Mouse (Mus musculus): ENCODE measurements around the gene Olfr872. TPM values are rescaled to one million over a fixed set of nuclear protein-coding genes. Genes with fewer than 3 reads are reported as not detected.

Olfr872 gene
- not detected for polyA plus RNA-seq (2014; fragmentation: Illumina TruSeq; extraction: RNeasy Lipid Tissue Mini Kit (QIAGEN cat#74804); ENCODE audit: low read depth, low replicate concordance)

DNA sequence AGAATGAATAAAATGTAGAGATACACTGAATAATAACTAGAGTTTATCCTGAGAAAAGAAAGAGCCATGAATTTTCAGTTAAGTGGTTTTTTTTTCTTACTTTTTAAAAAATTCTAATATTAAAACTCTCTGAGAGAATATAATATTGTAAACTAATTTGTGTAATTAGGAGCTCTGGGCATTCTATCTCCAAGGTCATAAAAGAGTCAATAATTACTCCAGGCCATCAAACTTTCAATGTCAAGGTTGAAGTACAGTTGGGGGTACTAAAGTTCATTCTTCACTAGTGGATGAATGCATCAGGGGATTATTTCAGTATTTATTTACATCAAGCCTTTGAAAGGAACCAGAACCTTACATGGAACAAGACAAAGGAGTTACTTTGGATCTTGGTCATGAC lies at the start of gene Olfr872:
Gene Olfr872 (plus strand): TSS at position 301 of the 400 bp plus-strand sequence.

DNA sequence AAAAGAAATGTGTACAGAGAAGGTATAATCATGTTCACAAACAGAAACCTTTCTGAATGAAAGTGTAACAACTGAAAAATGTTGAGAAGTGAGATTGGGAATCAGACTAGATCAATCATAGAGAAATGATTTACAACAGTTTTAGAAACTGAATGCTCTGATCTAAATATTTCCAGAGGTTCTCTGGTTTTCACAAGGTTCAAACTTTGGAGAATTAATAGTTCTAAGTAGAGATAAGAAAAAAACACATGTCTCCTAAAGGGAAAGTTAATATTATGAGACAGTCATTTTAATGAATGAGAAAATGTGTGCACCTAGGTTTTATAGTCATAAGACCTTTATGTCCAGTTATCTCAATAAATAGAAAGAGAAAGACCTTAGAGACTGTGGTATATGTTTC lies 25.0 kb upstream of the Olfr872 start, which contains the start of gene Olfr871:
Gene Olfr871 (plus strand): TSS at position 301 of the 400 bp plus-strand sequence.

GRCm38 (mm10) chr9:20282051-20282450 lies 45.1 kb downstream of the Olfr872 start, which contains the start of gene Olfr39:
Gene Olfr39, plus strand, starts transcription at chr9:20282351.

DNA sequence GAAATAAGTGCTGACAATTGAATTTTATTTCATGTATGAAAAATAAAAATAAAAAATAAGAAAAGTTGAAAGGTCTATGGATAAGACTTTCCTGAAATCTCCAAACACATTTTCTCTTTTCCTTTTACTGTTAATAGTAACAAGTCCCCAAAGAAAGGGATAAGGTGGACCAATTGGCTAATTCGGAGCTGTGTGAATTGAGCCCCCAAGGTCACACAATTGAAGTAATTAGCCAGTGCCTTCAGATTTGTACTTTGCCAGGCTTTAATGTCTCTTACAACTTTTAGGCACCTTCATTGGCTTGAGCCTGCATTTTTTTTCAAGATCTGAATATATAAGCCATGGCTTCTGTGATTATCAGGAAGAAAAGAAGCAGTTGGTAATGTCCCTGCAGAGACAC lies 61.3 kb downstream of the Olfr872 start, which contains the start of gene Olfr873:
Gene Olfr873 (plus strand): TSS at position 301 of the 400 bp plus-strand sequence.

Other genes with a start within 250 kb of the Olfr872 start
- gene Olfr866, start 209.1 kb upstream of the Olfr872 start, polyA plus RNA-seq (2014; fragmentation: Illumina TruSeq; extraction: RNeasy Lipid Tissue Mini Kit (QIAGEN cat#74804); ENCODE audit: low read depth, low replicate concordance): not detected
- gene Olfr867, start 179.6 kb upstream of the Olfr872 start, polyA plus RNA-seq (2014; fragmentation: Illumina TruSeq; extraction: RNeasy Lipid Tissue Mini Kit (QIAGEN cat#74804); ENCODE audit: low read depth, low replicate concordance): not detected
- gene Olfr868, start 138.5 kb upstream of the Olfr872 start, polyA plus RNA-seq (2014; fragmentation: Illumina TruSeq; extraction: RNeasy Lipid Tissue Mini Kit (QIAGEN cat#74804); ENCODE audit: low read depth, low replicate concordance): not detected
- not detected for gene Olfr869, start 108.1 kb upstream of the Olfr872 start, polyA plus RNA-seq (2014; fragmentation: Illumina TruSeq; extraction: RNeasy Lipid Tissue Mini Kit (QIAGEN cat#74804); ENCODE audit: low read depth, low replicate concordance)
- not detected for gene Olfr870, start 63.1 kb upstream of the Olfr872 start, polyA plus RNA-seq (2014; fragmentation: Illumina TruSeq; extraction: RNeasy Lipid Tissue Mini Kit (QIAGEN cat#74804); ENCODE audit: low read depth, low replicate concordance)
- not detected for gene Olfr871, start 24.9 kb upstream of the Olfr872 start, polyA plus RNA-seq (2014; fragmentation: Illumina TruSeq; extraction: RNeasy Lipid Tissue Mini Kit (QIAGEN cat#74804); ENCODE audit: low read depth, low replicate concordance)
- gene Olfr39, start 45.2 kb downstream of the Olfr872 start, polyA plus RNA-seq (2014; fragmentation: Illumina TruSeq; extraction: RNeasy Lipid Tissue Mini Kit (QIAGEN cat#74804); ENCODE audit: low read depth, low replicate concordance): not detected
- gene Olfr873, start 61.4 kb downstream of the Olfr872 start, polyA plus RNA-seq (2014; fragmentation: Illumina TruSeq; extraction: RNeasy Lipid Tissue Mini Kit (QIAGEN cat#74804); ENCODE audit: low read depth, low replicate concordance): not detected
- gene Olfr18, start 99.0 kb downstream of the Olfr872 start, polyA plus RNA-seq (2014; fragmentation: Illumina TruSeq; extraction: RNeasy Lipid Tissue Mini Kit (QIAGEN cat#74804); ENCODE audit: low read depth, low replicate concordance): not detected
- gene Zfp560, start 148.1 kb downstream of the Olfr872 start, polyA plus RNA-seq (2014; fragmentation: Illumina TruSeq; extraction: RNeasy Lipid Tissue Mini Kit (QIAGEN cat#74804); ENCODE audit: low read depth, low replicate concordance): 23.9 TPM
- 5.8 TPM for gene Zfp26, start 223.0 kb downstream of the Olfr872 start, polyA plus RNA-seq (2014; fragmentation: Illumina TruSeq; extraction: RNeasy Lipid Tissue Mini Kit (QIAGEN cat#74804); ENCODE audit: low read depth, low replicate concordance)

All from adipose tissue, adult 10 weeks (tissue).